Mouse (Mus musculus) ES-E14 (cell line): Measurements from ENCODE around the gene Eif4e. TPM values are rescaled to one million over a fixed set of nuclear protein-coding genes. Genes with fewer than 3 reads are reported as not detected.

Experiments
- DNase-seq: peaks from one replicate; pipeline ENCODE4 v3.0.0-alpha.2; 2013; ENCODE audit warnings: low read depth, low spot score
- H3K27ac ChIP-seq: 2 replicates; pipeline ENCODE4 v1.5.1; 2012; ENCODE audit warnings: low read depth, mild to moderate bottlenecking, low read length, moderate library complexity, mixed read lengths; ENCODE audit not compliant: poor library complexity, insufficient read depth, severe bottlenecking
- H3K36me3 ChIP-seq: 2 replicates; pipeline ENCODE4 v1.6.1; 2012; ENCODE audit warnings: mild to moderate bottlenecking, low read length, moderate library complexity, mixed read lengths; ENCODE audit not compliant: control insufficient read depth, poor library complexity, insufficient read depth, severe bottlenecking
- H3K4me1 ChIP-seq, 2 experiments: fragments of 150-350 bp in 1 of 2; sonication (generic) in 1 of 2; 2 replicates each; pipeline ENCODE4 v1.6.1; 2012; ENCODE audit warnings: low read length in 2 of 2, mild to moderate bottlenecking in 1 of 2, mixed read lengths in 1 of 2; ENCODE audit not compliant: control insufficient read depth in 2 of 2, insufficient read depth in 2 of 2, poor library complexity in 1 of 2
- H3K4me3 ChIP-seq, 2 experiments: fragments of 150-350 bp in 1 of 2; sonication (generic) in 1 of 2; 2 replicates each; pipeline ENCODE4 v1.5.1; 2012; ENCODE audit warnings: low read length in 2 of 2, low read depth in 1 of 2, mild to moderate bottlenecking in 1 of 2, mixed read lengths in 1 of 2; ENCODE audit not compliant: insufficient read depth in 1 of 2, poor library complexity in 1 of 2, severe bottlenecking in 1 of 2
- H3K9ac ChIP-seq: 2 replicates; pipeline ENCODE4 v1.6.1; 2012; ENCODE audit warnings: low read depth, mild to moderate bottlenecking, low read length, mixed read lengths; ENCODE audit not compliant: poor library complexity, insufficient read depth, severe bottlenecking
- H3K9me3 ChIP-seq: fragments of 150-350 bp; sonication (generic); 2 replicates; pipeline ENCODE4 v1.6.1; 2012; ENCODE audit warnings: low read depth, mild to moderate bottlenecking, low read length; ENCODE audit not compliant: control insufficient read depth, insufficient read depth
- CHD2 ChIP-seq: IDR thresholded peaks from 2 replicates; pipeline ENCODE4 v1.6.1; 2014; ENCODE audit warnings: mild to moderate bottlenecking, low read depth, low read length, inconsistent platforms
- HCFC1 ChIP-seq: IDR thresholded peaks from 2 replicates; pipeline ENCODE4 v1.6.1; 2012; ENCODE audit warnings: low read length, inconsistent platforms, borderline replicate concordance; ENCODE audit not compliant: insufficient read depth
- MAFK ChIP-seq: IDR thresholded peaks from 2 replicates; pipeline ENCODE4 v1.6.1; 2014; ENCODE audit warnings: mild to moderate bottlenecking, low read depth, low read length, inconsistent platforms; ENCODE audit not compliant: insufficient read depth
- ZC3H11A ChIP-seq: IDR thresholded peaks from 2 replicates; pipeline ENCODE4 v1.6.1; 2012; ENCODE audit warnings: low read depth, mild to moderate bottlenecking, inconsistent platforms, low read length, borderline replicate concordance
- ZNF384 ChIP-seq: IDR thresholded peaks from 2 replicates; pipeline ENCODE4 v1.6.1; 2012; ENCODE audit warnings: low read depth, low read length, inconsistent platforms
- in situ Hi-C, 2 experiments: fragments of 600-800 bp; cut with MboI; formaldehyde crosslinking; loops; one replicate each; pipeline ENCODE4 v1.15.1; 2025; ENCODE audit warnings: low sequenced_read_pairs in 2 of 2, inconsistent platforms in 1 of 2; ENCODE audit not compliant: unreplicated experiment in 2 of 2
- total RNA-seq: library from RNA; depleted of rRNA; stranded (reverse); fragments of 300-350 nt; gene quantifications from 2 replicates; pipeline ENCODE4 v1.2.3, GENCODE M21; 2012

Gene Eif4e
- total RNA-seq, 1 experiment, result 235 TPM

- H3K4me1 ChIP-seq, result peaks cover 0 to 7% of the 10 kb centered on the region in 2 experiments; a peak in 2 of 4 replicates
- in situ Hi-C loops, result no loop called here
- TF ChIP-seq ZNF384 (no peak), HCFC1 (no peak), ZC3H11A (no peak), MAFK (no peak), CHD2 (no peak)
- H3K4me3 ChIP-seq, result no peak overlapping the region
- no peak overlapping the region for H3K9ac ChIP-seq
- peaks cover 4% of the 10 kb centered on the region; the same call in 1 of the 2 replicates for H3K36me3 ChIP-seq
- H3K9me3 ChIP-seq, result no peaks in the 10 kb centered on the region
- no peak overlapping the region for H3K27ac ChIP-seq
- no peak for DNase-seq
Measured at GRCm38 (mm10) chr3:138536031-138536430, 10.1 kb downstream of the Eif4e start.

- Histone ChIP-seq H3K9ac (no peak overlapping the region), H3K9me3 (no peaks in the 10 kb centered on the region), H3K4me1 (peaks cover 0 to 3% of the 10 kb centered on the region in 2 experiments; a peak in 2 of 4 replicates), H3K27ac (no peak overlapping the region), H3K4me3 (no peak overlapping the region), H3K36me3 (no peaks in the 10 kb centered on the region; the same call in none of the 2 replicates)
- TF ChIP-seq HCFC1 (no peak), ZNF384 (no peak), CHD2 (no peak), MAFK (no peak), ZC3H11A (no peak)
- DNase-seq, result no peak
- in situ Hi-C loops, result no loop called here
Measured at GRCm38 (mm10) chr3:138542621-138543020, 16.6 kb downstream of the Eif4e start.

- TF ChIP-seq HCFC1, result no peak
- no peak for TF ChIP-seq ZNF384
- no peak for TF ChIP-seq ZC3H11A
- no peak for TF ChIP-seq CHD2
- TF ChIP-seq MAFK, result no peak
- no peaks in the 10 kb centered on the region for H3K9me3 ChIP-seq
Measured at GRCm38 (mm10) chr3:138544117-138544516, 18.1 kb downstream of the Eif4e start.

GRCm38 (mm10) chr3:138546678-138547077 lies 20.7 kb downstream of the Eif4e start:
- peaks cover 8% of the 10 kb centered on the region for H3K36me3 ChIP-seq
- H3K9me3 ChIP-seq, result no peaks in the 10 kb centered on the region
- H3K4me3 ChIP-seq, result no peak overlapping the region
- no peak overlapping the region for H3K9ac ChIP-seq
- no peak for TF ChIP-seq CHD2
- H3K4me1 ChIP-seq, result no peaks in the 10 kb centered on the region; a peak in 1 of 4 replicates
- H3K27ac ChIP-seq, result no peak overlapping the region
- no peak for DNase-seq
- in situ Hi-C loops, result no loop called here

More at GRCm38 (mm10) chr3:138544117-138544516, 18.1 kb downstream of the Eif4e start:
- in situ Hi-C loops, result no loop called here
- H3K36me3 ChIP-seq, result no peaks in the 10 kb centered on the region; the same call in none of the 2 replicates
- H3K9ac ChIP-seq, result no peak overlapping the region
- no peak for DNase-seq
- no peak overlapping the region for H3K27ac ChIP-seq
- no peak overlapping the region for H3K4me3 ChIP-seq
- peaks cover 0 to 3% of the 10 kb centered on the region in 2 experiments; a peak in 2 of 4 replicates for H3K4me1 ChIP-seq

GRCm38 (mm10) chr3:138549045-138549444 lies 23.1 kb downstream of the Eif4e start:
- Histone ChIP-seq H3K9ac (no peak overlapping the region), H3K9me3 (no peaks in the 10 kb centered on the region), H3K36me3 (peaks cover 10% of the 10 kb centered on the region), H3K27ac (no peak overlapping the region), H3K4me3 (no peak overlapping the region), H3K4me1 (no peaks in the 10 kb centered on the region; a peak in 1 of 4 replicates)
- in situ Hi-C loops, result no loop called here
- no peak for TF ChIP-seq MAFK
- TF ChIP-seq CHD2, result no peak
- TF ChIP-seq ZC3H11A, result no peak
- no peak for TF ChIP-seq ZNF384
- TF ChIP-seq HCFC1, result no peak
- DNase-seq, result no peak
